Mouse (Mus musculus) lung, postnatal 0 days (tissue): ENCODE measurements around the gene Ier5. TPM values are rescaled to one million over a fixed set of nuclear protein-coding genes. Genes with fewer than 3 reads are reported as not detected.
A peak's percentile ranks its signal among the peaks of the same experiment; 100 is the strongest.

Source experiments
- ATAC-seq: fragments of 200-750 bp; cut with Nextera tagmentation; 2 replicates; pipeline ENCODE4 v1.8.0; 2017; ENCODE audit warnings: moderate library complexity
- DNase-seq: peaks from one replicate; pipeline ENCODE4 v3.0.0-alpha.2; 2016; ENCODE audit warnings: low spot score
- H3K27ac ChIP-seq: fragments of 300-500 bp; sonication (generic); 2 replicates; pipeline ENCODE4 v1.5.1; 2014; ENCODE audit warnings: antibody characterized with exemption, mild to moderate bottlenecking, low read length, mixed read lengths
- H3K27me3 ChIP-seq: fragments of 300-500 bp; sonication (generic); replicated peaks from 2 replicates; pipeline ENCODE4 v1.6.1; 2014; ENCODE audit warnings: low read length, mixed read lengths; ENCODE audit not compliant: insufficient read depth
- H3K36me3 ChIP-seq: fragments of 300-500 bp; sonication (generic); 2 replicates; pipeline ENCODE4 v1.6.1; 2014; ENCODE audit warnings: low read length, mixed read lengths; ENCODE audit not compliant: insufficient read depth
- H3K4me1 ChIP-seq: fragments of 300-500 bp; sonication (generic); 2 replicates; pipeline ENCODE4 v1.6.1; 2014; ENCODE audit warnings: antibody characterized with exemption, low read depth, low read length, mixed read lengths; ENCODE audit not compliant: insufficient read depth
- H3K4me2 ChIP-seq: fragments of 300-500 bp; sonication (generic); replicated peaks from 2 replicates; pipeline ENCODE4 v1.6.1; 2014; ENCODE audit warnings: low read depth, mild to moderate bottlenecking, low read length, moderate library complexity, mixed read lengths
- H3K4me3 ChIP-seq: fragments of 300-500 bp; sonication (generic); 2 replicates; pipeline ENCODE4 v1.5.1; 2014; ENCODE audit warnings: low read depth, low read length
- H3K9ac ChIP-seq: fragments of 300-500 bp; sonication (generic); replicated peaks from 2 replicates; pipeline ENCODE4 v1.6.1; 2014; ENCODE audit warnings: low read depth, mild to moderate bottlenecking
- H3K9me3 ChIP-seq: fragments of 300-500 bp; sonication (generic); 2 replicates; pipeline ENCODE4 v1.6.1; 2016; ENCODE audit warnings: low read length, mixed read lengths
- CTCF ChIP-seq: IDR thresholded peaks from 2 replicates; pipeline ENCODE4 v1.5.1; 2016; ENCODE audit warnings: antibody characterized with exemption, mild to moderate bottlenecking
- EP300 ChIP-seq: IDR thresholded peaks from 2 replicates; pipeline ENCODE4 v1.6.1; 2016; ENCODE audit warnings: antibody characterized with exemption, mild to moderate bottlenecking, control low read depth
- WGBS: fragments of 180-500 bp; shearing (Covaris S2); extraction: QIAGEN DNeasy Blood & Tissue Kit; methylation state at CpG from one replicate; pipeline ENCODE4 v1.1.7; 2014; 5-methylcytosine and 5-hydroxymethylcytosine counted together
- polyA plus RNA-seq: library from polyadenylated mRNA; unstranded; fragments of >200 nt; fragmentation: Nextera tagmentation; extraction: Ambion mirVana; gene quantifications from 2 replicates; pipeline ENCODE4 v1.2.1, GENCODE M21; 2015

Gene Ier5
- polyA plus RNA-seq, 1 experiment from 2014 or later: 10.9 TPM

DNA sequence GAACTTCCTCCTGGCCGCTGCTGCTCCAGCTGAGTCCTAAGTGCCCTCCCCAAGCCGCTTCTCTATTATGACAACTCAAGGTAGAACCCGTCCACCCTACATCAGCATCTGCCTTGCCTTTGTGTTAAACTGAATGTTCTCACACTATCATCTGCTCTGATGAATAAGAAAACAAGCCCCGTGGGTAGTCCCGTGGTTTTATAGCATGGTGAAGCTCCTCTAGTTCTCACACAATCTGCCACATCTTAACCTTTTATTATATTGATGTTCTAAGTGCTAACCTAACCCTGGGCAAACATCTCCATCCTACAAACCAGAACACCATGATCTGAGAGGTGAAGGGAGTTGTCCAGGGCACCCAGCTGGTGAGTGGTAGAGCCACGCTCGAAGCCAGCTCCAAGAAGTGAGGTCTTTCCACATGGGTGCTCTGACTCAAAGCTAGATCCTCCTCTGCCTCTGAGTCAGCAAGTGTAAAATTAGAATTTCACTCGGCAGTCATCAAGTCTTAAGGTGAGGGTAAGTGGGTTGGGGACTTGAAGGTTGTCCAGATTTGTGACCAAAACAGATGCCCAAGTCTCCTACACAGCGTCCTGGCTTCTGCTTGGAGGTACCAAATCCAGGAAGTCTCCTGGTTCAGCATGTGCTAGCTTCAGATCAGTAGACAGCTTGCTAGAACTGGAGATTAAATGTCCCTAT is 48.4 kb downstream of the Ier5 start:
- Histone ChIP-seq H3K9ac (no peak overlapping the region), H3K4me2 (no peak overlapping the region), H3K4me3 (no peak overlapping the region), H3K4me1 (peaks cover 18% of the 10 kb centered on the region; the same call in 1 of the 2 replicates), H3K27me3 (no peaks in the 10 kb centered on the region), H3K36me3 (no peaks in the 10 kb centered on the region), H3K9me3 (no peaks in the 10 kb centered on the region), H3K27ac (peak overlapping the region; percentile 65)
- ATAC-seq (peak; percentile 10; the same call in 1 of the 2 replicates), DNase-seq (peak; percentile 60)
- 76% methylated on average over 9 of the region's 9 CpGs for WGBS
- TF ChIP-seq EP300: no peak
- no peak for TF ChIP-seq CTCF

- H3K27ac ChIP-seq: peak overlapping the region; percentile 28; the same call in 1 of the 2 replicates
- DNase-seq: peak; percentile 88
- WGBS: 43% methylated on average over 5 of the region's 5 CpGs
- H3K4me1 ChIP-seq: peaks cover 15% of the 10 kb centered on the region; the same call in 1 of the 2 replicates
- H3K36me3 ChIP-seq: no peaks in the 10 kb centered on the region
- H3K27me3 ChIP-seq: no peaks in the 10 kb centered on the region
- no peak for TF ChIP-seq CTCF
- no peak for TF ChIP-seq EP300
- no peak overlapping the region for H3K4me3 ChIP-seq
- no peak overlapping the region for H3K9ac ChIP-seq
- no peaks in the 10 kb centered on the region for H3K9me3 ChIP-seq
- ATAC-seq: peak; percentile 72
- peak overlapping the region; percentile 6; the same call in 1 of the 2 replicates for H3K4me2 ChIP-seq
These were observed 49.3 kb downstream of the Ier5 start for GRCm38 (mm10) chr1:155050174-155050573.

GRCm38 (mm10) chr1:155048947-155049346 is 50.5 kb downstream of the Ier5 start:
- peak; percentile 60 for ATAC-seq
- H3K4me2 ChIP-seq: no peak overlapping the region
- TF ChIP-seq CTCF (peak; percentile 99), EP300 (no peak)

More at GRCm38 (mm10) chr1:155048947-155049346, 50.5 kb downstream of the Ier5 start:
- no peaks in the 10 kb centered on the region for H3K27me3 ChIP-seq
- WGBS: 4% methylated on average over 5 of the region's 5 CpGs
- no peaks in the 10 kb centered on the region for H3K9me3 ChIP-seq
- no peak overlapping the region for H3K4me3 ChIP-seq
- H3K27ac ChIP-seq: no peak overlapping the region
- no peak overlapping the region for H3K9ac ChIP-seq
- peaks cover 15% of the 10 kb centered on the region; the same call in 1 of the 2 replicates for H3K4me1 ChIP-seq
- H3K36me3 ChIP-seq: no peaks in the 10 kb centered on the region
- peak; percentile 93 for DNase-seq

Other genes starting within 250 kb of the Ier5 start
- 0.19 and 0.29 TPM in 2 replicates for gene Cacna1e, start 215.1 kb downstream of the Ier5 start, polyA plus RNA-seq
- 10.5 and 13.2 TPM in 2 replicates for gene Mr1, start 47.2 kb upstream of the Ier5 start, polyA plus RNA-seq
- gene Stx6, start 59.1 kb upstream of the Ier5 start, polyA plus RNA-seq: 74.3 and 77.4 TPM in 2 replicates
- 2.4 and 2.7 TPM in 2 replicates for gene BC034090, start 144.8 kb upstream of the Ier5 start, polyA plus RNA-seq